Mouse (Mus musculus): ENCODE measurements around the gene Klhdc7b. TPM values are rescaled to one million over a fixed set of nuclear protein-coding genes. Genes with fewer than 3 reads are reported as not detected.

The Klhdc7b gene
- polyA plus RNA-seq, 1 experiment from 2014 or later, result 0.06 TPM

DNA sequence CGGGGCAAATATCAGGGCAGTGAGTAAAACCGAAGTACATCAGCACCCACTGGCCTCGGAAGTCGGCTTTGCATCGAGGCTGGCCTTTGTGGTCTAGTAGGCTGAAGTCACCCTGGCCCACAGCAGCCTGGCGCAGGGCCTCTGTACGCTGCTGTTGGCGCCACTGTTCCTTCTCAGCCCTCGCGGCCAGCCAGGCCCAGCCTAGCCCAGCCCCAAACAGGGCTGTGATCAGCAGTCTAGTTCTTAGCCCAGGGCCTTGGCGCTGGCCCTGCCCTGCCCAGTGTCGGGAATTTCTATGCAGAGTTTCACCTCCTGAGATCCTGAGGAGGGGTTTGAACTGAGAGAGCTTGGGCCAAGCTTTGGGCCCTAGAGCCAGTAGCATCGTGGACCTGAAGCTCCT is 12.6 kb upstream of the Klhdc7b start:
- peaks cover 51% of the 10 kb centered on the region for H3K36me3 ChIP-seq (ENCODE audit: control insufficient read depth, insufficient read depth, low read length)
- no peak overlapping the region for H3K4me3 ChIP-seq (ENCODE audit: low read depth, low read length)
- 88% methylated on average over 13 of the region's 13 CpGs for WGBS

GRCm38 (mm10) chr15:89372536-89372935 is 12.2 kb upstream of the Klhdc7b start:
- H3K9me3 ChIP-seq (ENCODE audit: control insufficient read depth, low read depth, low read length), result no peaks in the 10 kb centered on the region
- peak overlapping the region; percentile 68 for H3K4me2 ChIP-seq (replicated peaks; ENCODE audit: low read depth, low read length)
- 0 out of 2 replicates have a peak, but pooled peaks cover 4% of the 10 kb centered on the region for H3K4me1 ChIP-seq (ENCODE audit: control insufficient read depth, insufficient read depth, low read length)
- H3K36me3 ChIP-seq (ENCODE audit: control insufficient read depth, insufficient read depth, low read length), result peaks cover 46% of the 10 kb centered on the region
- ATAC-seq (ENCODE audit: insufficient number of reproducible peaks, insufficient read depth, low FRiP score, low read depth), result no peak
- H3K27me3 ChIP-seq (ENCODE audit: control insufficient read depth, insufficient read depth, low read length), result peaks cover 6% of the 10 kb centered on the region
- no peak overlapping the region for H3K27ac ChIP-seq (ENCODE audit: low read length)
- H3K4me3 ChIP-seq (ENCODE audit: low read depth, low read length), result no peak overlapping the region
- H3K9ac ChIP-seq (replicated peaks; ENCODE audit: low read depth, low read length), result no peak overlapping the region
- WGBS, result 80% methylated on average over 7 of the region's 7 CpGs

More for the DNA sequence above, 12.6 kb upstream of the Klhdc7b start:
- Histone ChIP-seq H3K27ac (ENCODE audit: low read length) (no peak overlapping the region), H3K9ac (replicated peaks; ENCODE audit: low read depth, low read length) (no peak overlapping the region), H3K27me3 (ENCODE audit: control insufficient read depth, insufficient read depth, low read length) (0 out of 2 replicates have a peak, but pooled peaks cover 4% of the 10 kb centered on the region), H3K4me2 (replicated peaks; ENCODE audit: low read depth, low read length) (no peak overlapping the region), H3K4me1 (ENCODE audit: control insufficient read depth, insufficient read depth, low read length) (0 out of 2 replicates have a peak, but pooled peaks cover 4% of the 10 kb centered on the region), H3K9me3 (ENCODE audit: control insufficient read depth, low read depth, low read length) (no peaks in the 10 kb centered on the region)
- no peak for ATAC-seq (ENCODE audit: insufficient number of reproducible peaks, insufficient read depth, low FRiP score, low read depth)

DNA sequence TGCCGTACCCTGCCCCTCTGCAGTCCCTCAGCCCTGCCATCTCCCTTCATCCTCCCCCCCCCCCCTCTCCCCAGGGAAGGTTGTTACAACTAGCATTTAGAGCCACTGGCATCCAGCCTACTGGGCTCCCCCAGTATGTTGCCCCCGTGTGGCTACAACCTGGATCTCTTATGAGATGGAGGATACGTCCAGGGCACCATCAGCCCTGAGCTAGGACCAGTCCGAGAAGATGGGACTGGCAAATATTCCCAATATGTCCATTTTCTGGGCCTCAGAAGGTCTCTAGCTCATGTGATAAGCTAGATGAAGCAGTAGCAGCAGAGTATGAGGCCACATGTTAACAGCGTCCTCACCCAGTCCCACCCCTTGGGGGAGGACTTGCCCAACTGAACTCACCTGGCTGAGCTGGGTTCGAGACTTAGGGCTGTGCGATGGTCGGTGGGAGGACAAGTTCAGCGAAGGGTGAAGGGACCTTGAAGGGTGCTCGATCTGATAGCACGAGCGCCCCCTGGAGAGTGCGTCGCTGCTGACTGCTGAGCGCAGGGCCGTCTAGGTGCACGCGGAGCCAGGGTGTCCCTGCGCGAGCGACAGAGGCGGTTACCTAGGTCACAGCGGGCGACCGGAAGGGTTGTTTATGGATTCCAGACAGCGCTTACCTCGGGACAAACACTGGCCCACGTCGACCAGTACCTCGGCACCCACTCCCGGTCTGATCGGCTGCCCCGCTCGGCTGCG is 11.5 kb upstream of the Klhdc7b start:
- no peaks in the 10 kb centered on the region for H3K9me3 ChIP-seq (ENCODE audit: control insufficient read depth, low read depth, low read length)
- peaks cover 13% of the 10 kb centered on the region for H3K27me3 ChIP-seq (ENCODE audit: control insufficient read depth, insufficient read depth, low read length)
- H3K36me3 ChIP-seq (ENCODE audit: control insufficient read depth, insufficient read depth, low read length), result peaks cover 39% of the 10 kb centered on the region
- WGBS, result 2% methylated on average over 35 of the region's 35 CpGs
- peak overlapping the region; percentile 58 for H3K4me3 ChIP-seq (ENCODE audit: low read depth, low read length)
- peak; percentile 84 for ATAC-seq (ENCODE audit: insufficient number of reproducible peaks, insufficient read depth, low FRiP score, low read depth)
- peak overlapping the region; percentile 68 for H3K4me2 ChIP-seq (replicated peaks; ENCODE audit: low read depth, low read length)
- H3K4me1 ChIP-seq (ENCODE audit: control insufficient read depth, insufficient read depth, low read length), result 0 out of 2 replicates have a peak, but pooled peaks cover 4% of the 10 kb centered on the region
- H3K9ac ChIP-seq (replicated peaks; ENCODE audit: low read depth, low read length), result peak overlapping the region; percentile 52
- peak overlapping the region; percentile 83 for H3K27ac ChIP-seq (ENCODE audit: low read length)

DNA sequence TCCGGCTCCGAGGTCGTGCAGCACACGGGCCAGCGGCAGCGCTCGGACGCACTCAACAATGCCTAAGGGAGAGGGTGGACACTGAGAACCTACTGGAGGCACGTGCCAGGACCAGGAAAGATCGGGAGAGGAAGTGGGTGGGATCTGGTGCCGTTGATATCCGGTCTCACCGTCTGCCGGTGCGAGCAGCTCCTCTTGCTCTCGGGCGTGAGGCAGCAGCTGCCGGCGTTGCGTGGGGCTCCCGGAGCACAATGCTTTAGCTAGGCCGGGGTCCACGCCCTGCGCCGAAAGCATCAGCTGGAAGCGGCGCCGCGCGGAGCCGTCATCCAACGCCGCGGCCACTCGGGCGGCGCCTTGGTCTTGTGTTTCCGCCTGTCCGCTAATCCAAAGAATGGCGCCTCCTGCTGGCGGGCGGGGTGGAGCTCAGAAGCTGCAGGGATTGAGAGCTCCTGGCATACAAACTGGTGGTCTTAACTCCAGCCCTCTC is 10.9 kb upstream of the Klhdc7b start, which contains the start of gene Sco2:
TSS of gene Sco2 (minus strand) at position 85 of the 487 bp plus-strand sequence.
- WGBS, result under 1% methylated on average over 42 of the region's 42 CpGs
- Histone ChIP-seq H3K4me2 (replicated peaks; ENCODE audit: low read depth, low read length) (peak within 1 kb of the TSS; percentile 68), H3K36me3 (ENCODE audit: control insufficient read depth, insufficient read depth, low read length) (peaks cover 33% of the 10 kb centered on the region), H3K27me3 (ENCODE audit: control insufficient read depth, insufficient read depth, low read length) (peaks cover 19% of the 10 kb centered on the region), H3K27ac (ENCODE audit: low read length) (peak within 1 kb of the TSS; percentile 83), H3K4me1 (ENCODE audit: control insufficient read depth, insufficient read depth, low read length) (peaks cover 8% of the 10 kb centered on the region; the same call in 1 of the 2 replicates), H3K4me3 (ENCODE audit: low read depth, low read length) (peak within 1 kb of the TSS; percentile 58), H3K9ac (replicated peaks; ENCODE audit: low read depth, low read length) (peak within 1 kb of the TSS; percentile 52), H3K9me3 (ENCODE audit: control insufficient read depth, low read depth, low read length) (no peaks in the 10 kb centered on the region)
- peak; percentile 73 for ATAC-seq (ENCODE audit: insufficient number of reproducible peaks, insufficient read depth, low FRiP score, low read depth)

- Histone ChIP-seq H3K27me3 (ENCODE audit: control insufficient read depth, insufficient read depth, low read length) (peaks cover 24% of the 10 kb centered on the region), H3K4me2 (replicated peaks; ENCODE audit: low read depth, low read length) (peak overlapping the region; percentile 68), H3K4me3 (ENCODE audit: low read depth, low read length) (peak overlapping the region; percentile 58), H3K36me3 (ENCODE audit: control insufficient read depth, insufficient read depth, low read length) (peaks cover 28% of the 10 kb centered on the region), H3K27ac (ENCODE audit: low read length) (peak overlapping the region; percentile 83; the same call in 1 of the 2 replicates), H3K4me1 (ENCODE audit: control insufficient read depth, insufficient read depth, low read length) (peaks cover 13% of the 10 kb centered on the region; the same call in 1 of the 2 replicates), H3K9ac (replicated peaks; ENCODE audit: low read depth, low read length) (peak overlapping the region; percentile 52; the same call in 1 of the 2 replicates), H3K9me3 (ENCODE audit: control insufficient read depth, low read depth, low read length) (no peaks in the 10 kb centered on the region)
- 45% methylated on average over 9 of the region's 9 CpGs for WGBS
- no peak for ATAC-seq (ENCODE audit: insufficient number of reproducible peaks, insufficient read depth, low FRiP score, low read depth)
Measured at GRCm38 (mm10) chr15:89374340-89374739, 10.4 kb upstream of the Klhdc7b start.

DNA sequence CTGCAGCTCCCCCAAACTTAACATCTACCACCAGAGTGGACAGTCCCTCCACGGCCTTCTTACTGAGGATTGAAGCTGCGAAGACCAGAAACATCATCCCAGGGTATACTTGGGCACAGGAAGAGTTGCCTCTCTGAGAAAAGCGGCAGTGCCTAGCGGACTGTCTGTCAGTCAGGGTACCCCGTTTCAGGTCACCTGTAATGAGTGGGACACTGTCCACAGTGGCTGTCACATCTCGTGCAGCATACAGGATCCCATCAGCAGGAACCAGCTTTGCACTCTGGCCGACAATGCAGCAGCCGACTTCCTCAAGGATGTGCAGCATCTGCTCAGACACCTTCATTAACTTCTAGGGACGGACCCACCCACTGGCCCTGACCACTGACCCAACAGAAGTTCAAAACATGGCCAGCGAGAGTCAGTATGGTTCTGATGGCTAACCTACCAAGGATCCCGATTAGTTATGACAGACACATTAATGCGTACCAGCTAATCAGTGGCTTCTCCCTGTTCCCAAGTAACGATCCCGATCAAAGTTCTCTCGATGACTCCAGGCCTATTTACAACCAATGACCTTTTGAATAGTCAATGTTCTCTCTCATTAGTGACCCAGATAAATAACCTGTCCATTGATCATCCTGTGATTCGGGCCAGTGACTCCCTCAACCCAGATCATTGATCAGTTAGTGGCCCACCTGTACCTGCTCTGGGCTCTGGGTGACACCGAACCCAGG is 9.7 kb upstream of the Klhdc7b start:
- H3K27ac ChIP-seq (ENCODE audit: low read length), result no peak overlapping the region
- peaks cover 28% of the 10 kb centered on the region for H3K27me3 ChIP-seq (ENCODE audit: control insufficient read depth, insufficient read depth, low read length)
- H3K4me3 ChIP-seq (ENCODE audit: low read depth, low read length), result no peak overlapping the region
- H3K9me3 ChIP-seq (ENCODE audit: control insufficient read depth, low read depth, low read length), result no peaks in the 10 kb centered on the region
- ATAC-seq (ENCODE audit: insufficient number of reproducible peaks, insufficient read depth, low FRiP score, low read depth), result no peak
- H3K9ac ChIP-seq (replicated peaks; ENCODE audit: low read depth, low read length), result no peak overlapping the region
- 90% methylated on average over 17 of the region's 17 CpGs for WGBS
- peaks cover 13% of the 10 kb centered on the region; the same call in 1 of the 2 replicates for H3K4me1 ChIP-seq (ENCODE audit: control insufficient read depth, insufficient read depth, low read length)
- no peak overlapping the region for H3K4me2 ChIP-seq (replicated peaks; ENCODE audit: low read depth, low read length)
- peaks cover 22% of the 10 kb centered on the region for H3K36me3 ChIP-seq (ENCODE audit: control insufficient read depth, insufficient read depth, low read length)

DNA sequence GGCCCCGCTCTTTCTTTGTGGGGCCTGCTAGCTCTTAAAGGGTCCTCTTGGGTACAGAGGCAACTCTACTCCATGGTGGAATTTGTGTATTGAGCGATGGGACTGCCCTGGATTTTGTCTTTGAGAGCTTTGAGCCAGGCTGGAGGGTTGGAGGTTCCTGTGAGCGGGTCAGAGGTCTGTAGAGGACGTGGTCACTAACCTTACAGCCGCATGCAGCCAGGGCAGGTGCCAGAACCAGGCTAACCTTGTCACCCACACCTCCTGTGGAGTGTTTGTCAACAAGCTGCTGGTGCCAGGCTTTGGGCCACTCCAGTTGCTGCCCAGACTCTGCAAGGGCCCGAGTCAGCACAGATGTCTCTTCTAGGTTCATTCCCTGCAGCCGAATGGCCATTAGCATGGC is 8.7 kb upstream of the Klhdc7b start:
- no peak overlapping the region for H3K4me2 ChIP-seq (replicated peaks; ENCODE audit: low read depth, low read length)
- no peak for ATAC-seq (ENCODE audit: insufficient number of reproducible peaks, insufficient read depth, low FRiP score, low read depth)
- H3K36me3 ChIP-seq (ENCODE audit: control insufficient read depth, insufficient read depth, low read length), result peaks cover 12% of the 10 kb centered on the region
- WGBS, result 83% methylated on average over 7 of the region's 7 CpGs
- H3K9ac ChIP-seq (replicated peaks; ENCODE audit: low read depth, low read length), result no peak overlapping the region
- no peaks in the 10 kb centered on the region for H3K9me3 ChIP-seq (ENCODE audit: control insufficient read depth, low read depth, low read length)
- no peak overlapping the region for H3K4me3 ChIP-seq (ENCODE audit: low read depth, low read length)
- H3K27me3 ChIP-seq (ENCODE audit: control insufficient read depth, insufficient read depth, low read length), result peaks cover 28% of the 10 kb centered on the region
- peaks cover 13% of the 10 kb centered on the region; the same call in 1 of the 2 replicates for H3K4me1 ChIP-seq (ENCODE audit: control insufficient read depth, insufficient read depth, low read length)
- H3K27ac ChIP-seq (ENCODE audit: low read length), result no peak overlapping the region

DNA sequence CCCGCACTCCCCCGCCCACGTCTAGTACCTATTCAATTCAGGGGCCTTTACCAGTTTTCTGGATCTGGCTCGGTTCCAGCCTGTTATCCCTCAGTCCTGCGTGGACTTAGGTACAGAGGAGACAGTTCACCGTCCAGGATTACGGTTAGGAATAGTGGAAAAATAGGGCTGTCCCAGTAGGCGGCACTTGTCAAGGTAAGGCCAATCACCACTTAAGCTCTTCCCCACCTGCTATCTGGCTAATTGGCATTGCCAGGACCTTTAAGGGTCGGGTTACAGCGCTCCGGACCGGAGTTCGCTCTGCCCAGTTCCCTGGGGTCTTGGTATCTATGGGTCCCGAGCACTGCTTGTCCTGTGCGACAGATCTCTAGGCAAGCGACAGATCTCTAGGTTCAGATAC is 7.8 kb upstream of the Klhdc7b start, which contains the start of gene Tymp:
TSS of gene Tymp (minus strand) at position 83 of the 400 bp plus-strand sequence.
- 20% methylated on average over 16 of the region's 16 CpGs for WGBS
- H3K27me3 ChIP-seq (ENCODE audit: control insufficient read depth, insufficient read depth, low read length), result peaks cover 28% of the 10 kb centered on the region
- peaks cover 3% of the 10 kb centered on the region for H3K36me3 ChIP-seq (ENCODE audit: control insufficient read depth, insufficient read depth, low read length)
- H3K9me3 ChIP-seq (ENCODE audit: control insufficient read depth, low read depth, low read length), result no peaks in the 10 kb centered on the region
- no peak for ATAC-seq (ENCODE audit: insufficient number of reproducible peaks, insufficient read depth, low FRiP score, low read depth)
- no peak within 1 kb of the TSS for H3K4me3 ChIP-seq (ENCODE audit: low read depth, low read length)
- peaks cover 13% of the 10 kb centered on the region; the same call in 1 of the 2 replicates for H3K4me1 ChIP-seq (ENCODE audit: control insufficient read depth, insufficient read depth, low read length)
- H3K9ac ChIP-seq (replicated peaks; ENCODE audit: low read depth, low read length), result no peak within 1 kb of the TSS
- H3K4me2 ChIP-seq (replicated peaks; ENCODE audit: low read depth, low read length), result no peak within 1 kb of the TSS
- no peak within 1 kb of the TSS for H3K27ac ChIP-seq (ENCODE audit: low read length)

All from stomach, embryonic 14.5 days (tissue).